Mouse (Mus musculus) stomach, postnatal 0 days (tissue): ENCODE results near the gene Chst11.

Experiments used
- CTCF ChIP-seq: IDR thresholded peaks from 2 replicates; pipeline ENCODE4 v1.5.1; 2016; ENCODE audit warnings: antibody characterized with exemption, low read depth, mild to moderate bottlenecking, moderate library complexity
- EP300 ChIP-seq: optimal IDR thresholded peaks from 2 replicates; pipeline ENCODE3; 2016; ENCODE audit warnings: antibody characterized with exemption

GRCm38 (mm10) chr10:83131884-83132283, 146.6 kb downstream of the Chst11 start:
- TF ChIP-seq EP300: no peak
- no peak for TF ChIP-seq CTCF
